Mouse (Mus musculus): ENCODE data around the gene Tsen34.
"Not testable (repeated sequence)": the region's sequence is repeated elsewhere in the genome, so short reads cannot be mapped to it uniquely, and the experiment has no call there.

DNA sequence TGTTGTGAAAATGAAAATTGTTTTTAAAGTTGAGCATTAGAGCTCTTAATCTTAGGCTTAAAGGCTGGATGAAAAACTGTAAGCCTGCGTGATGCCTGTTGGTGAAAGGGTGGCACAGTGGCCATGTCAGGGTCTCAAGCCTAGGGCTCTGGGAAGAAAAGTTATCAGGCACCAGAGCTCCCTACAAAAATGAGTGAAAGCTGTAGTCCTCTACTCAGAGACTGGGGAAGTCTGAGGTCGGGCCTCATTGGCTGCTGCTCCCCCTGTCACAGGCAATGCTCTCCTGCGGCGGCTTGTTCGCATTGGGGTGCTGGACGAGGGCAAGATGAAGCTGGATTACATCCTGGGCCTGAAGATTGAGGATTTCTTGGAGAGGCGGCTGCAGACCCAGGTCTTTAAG lies 12.8 kb downstream of the Tsen34 start:
- not testable (repeated sequence) for TF ChIP-seq CTCF (IDR thresholded peaks at IDR 0.05; ENCODE audit: low read depth, low read length); POLR2AphosphoS5 (IDR thresholded peaks at IDR 0.05; ENCODE audit: insufficient replicate concordance, low read depth, low read length)
